ENCODE assay signal across 11 mouse cellular contexts in genomic region chr11:88252767-88253513, GRCm38 (mm10). TPM values are rescaled to one million over a fixed set of nuclear protein-coding genes. Genes with fewer than 3 reads are reported as not detected.
DNase-seq lines count a peak whose midpoint lies in the region; ATAC-seq lines count a peak whose summit lies in the region.
"Had no signal": no experiment of that assay in that cellular context is flagged by ENCODE, and none has a peak within 500 bp of the region (broad histone marks: within the 10 kb centered on the region; RNA-seq: fewer than 3 reads in every experiment).

No protein-coding gene starts in this region.

- no peaks in the 10 kb centered on the region for H3K9me3 ChIP-seq in limb, embryonic 11.5 days (ENCODE audit: control insufficient read depth, low read length)

- no peak overlapping the region for H3K4me3 ChIP-seq in limb, embryonic 11.5 days (ENCODE audit: low read depth, low read length)
- H3K4me3 ChIP-seq: erythroblast, embryonic 14.5 days had no signal

- peak; percentile 35 for DNase-seq in left cerebral cortex, adult 11 months (ENCODE audit: low spot score)
- no peak for DNase-seq in left cerebral cortex, adult 18-20 months (ENCODE audit: low spot score in 2 of 2)
- DNase-seq in embryo, embryonic 11 days, result peak; percentile 60
- peak; percentile 51 to 66 for DNase-seq in heart, adult 9 months (ENCODE audit: low spot score in 2 of 2)
- peak; percentile 28 for DNase-seq in limb, embryonic 11.5 days (ENCODE audit: low spot score)
- DNase-seq in splenic B cell, adult 2 months (ENCODE audit: low read depth, low spot score), result peak; percentile 16
- DNase-seq in right cerebral cortex, postnatal 14 days, result no peak
- DNase-seq in spleen, postnatal 10 days (ENCODE audit: low spot score in 2 of 2), result no peak

- ATAC-seq in limb, embryonic 11.5 days (ENCODE audit: insufficient number of reproducible peaks, low FRiP score, low TSS enrichment, low read depth), result no peak

- H3K9ac ChIP-seq in limb, embryonic 11.5 days (ENCODE audit: low read length), result no peak overlapping the region

- 30% methylated on average over 11 of the region's 18 CpGs for WGBS in limb, embryonic 11.5 days

- H3K27ac ChIP-seq in limb, embryonic 11.5 days (replicated peaks; ENCODE audit: low read depth, low read length), result no peak overlapping the region; the same call in 1 of the 2 replicates
- H3K27ac ChIP-seq: macrophage had no signal

- H3K4me2 ChIP-seq in limb, embryonic 11.5 days (ENCODE audit: low read depth, severe bottlenecking), result no peak overlapping the region

- H3K27me3 ChIP-seq in limb, embryonic 11.5 days (ENCODE audit: control insufficient read depth, insufficient read depth, low read length), result no peaks in the 10 kb centered on the region
- no peaks in the 10 kb centered on the region for H3K27me3 ChIP-seq in splenic B cell, adult 2 months (ENCODE audit: control insufficient read depth, insufficient read depth, low read length, poor library complexity, severe bottlenecking)

- peaks cover 9% of the 10 kb centered on the region for H3K4me1 ChIP-seq in limb, embryonic 11.5 days (ENCODE audit: control insufficient read depth, insufficient read depth, low read length)

- H3K36me3 ChIP-seq in limb, embryonic 11.5 days (ENCODE audit: control insufficient read depth, insufficient read depth, low read length), result no peaks in the 10 kb centered on the region
- no peaks in the 10 kb centered on the region for H3K36me3 ChIP-seq in splenic B cell, adult 2 months (ENCODE audit: control insufficient read depth, insufficient read depth, low read length, poor library complexity, severe bottlenecking)

RNA-seq across cellular contexts. Expression of gene Ccdc182, which starts 40.9 kb away (rescaled TPM):
- not detected for total RNA-seq in left cerebral cortex, adult 18-20 months (2021)
- polyA plus RNA-seq in limb, embryonic 11.5 days (2014; fragmentation: Nextera tagmentation; extraction: Ambion mirVana), result 0.12 and 0.52 TPM in 2 replicates
- total RNA-seq: MEL had no signal
- polyA plus RNA-seq: erythroblast, embryonic 14.5 days; macrophage had no signal

RNA-seq across cellular contexts. Expression of gene Mrps23, which starts 48.8 kb away (rescaled TPM):
- total RNA-seq in left cerebral cortex, adult 18-20 months (2021), result 10 to 100 TPM; 64.4 to 71.4 TPM
- 59.3 and 60.4 TPM in 2 replicates for polyA plus RNA-seq in limb, embryonic 11.5 days (2014; fragmentation: Nextera tagmentation; extraction: Ambion mirVana)

Comparison
In these comparisons a context has a peak if more than half of its experiments do, and no peak if none do; other contexts are left out.
1. DNase-seq: peak in left cerebral cortex, adult 11 months (single experiment), embryo, embryonic 11 days (single experiment), heart, adult 9 months (2 of 2), limb, embryonic 11.5 days (single experiment) and splenic B cell, adult 2 months (single experiment); none in left cerebral cortex, adult 18-20 months (0 of 2), right cerebral cortex, postnatal 14 days (single experiment) and spleen, postnatal 10 days (0 of 2).